Mouse (Mus musculus) lung, postnatal 0 days (tissue): ENCODE measurements around the gene Blvrb. TPM values are rescaled to one million over a fixed set of nuclear protein-coding genes. Genes with fewer than 3 reads are reported as not detected.

ENCODE experiments used
- ATAC-seq: fragments of 200-750 bp; cut with Nextera tagmentation; 2 replicates; pipeline ENCODE4 v1.8.0; 2017; ENCODE audit warnings: moderate library complexity
- DNase-seq: peaks from one replicate; pipeline ENCODE4 v3.0.0-alpha.2; 2016; ENCODE audit warnings: low spot score
- H3K27ac ChIP-seq: fragments of 300-500 bp; sonication (generic); 2 replicates; pipeline ENCODE4 v1.5.1; 2014; ENCODE audit warnings: antibody characterized with exemption, mild to moderate bottlenecking, low read length, mixed read lengths
- H3K27me3 ChIP-seq: fragments of 300-500 bp; sonication (generic); replicated peaks from 2 replicates; pipeline ENCODE4 v1.6.1; 2014; ENCODE audit warnings: low read length, mixed read lengths; ENCODE audit not compliant: insufficient read depth
- H3K36me3 ChIP-seq: fragments of 300-500 bp; sonication (generic); 2 replicates; pipeline ENCODE4 v1.6.1; 2014; ENCODE audit warnings: low read length, mixed read lengths; ENCODE audit not compliant: insufficient read depth
- H3K4me1 ChIP-seq: fragments of 300-500 bp; sonication (generic); 2 replicates; pipeline ENCODE4 v1.6.1; 2014; ENCODE audit warnings: antibody characterized with exemption, low read depth, low read length, mixed read lengths; ENCODE audit not compliant: insufficient read depth
- H3K4me2 ChIP-seq: fragments of 300-500 bp; sonication (generic); replicated peaks from 2 replicates; pipeline ENCODE4 v1.6.1; 2014; ENCODE audit warnings: low read depth, mild to moderate bottlenecking, low read length, moderate library complexity, mixed read lengths
- H3K4me3 ChIP-seq: fragments of 300-500 bp; sonication (generic); 2 replicates; pipeline ENCODE4 v1.5.1; 2014; ENCODE audit warnings: low read depth, low read length
- H3K9ac ChIP-seq: fragments of 300-500 bp; sonication (generic); replicated peaks from 2 replicates; pipeline ENCODE4 v1.6.1; 2014; ENCODE audit warnings: low read depth, mild to moderate bottlenecking
- H3K9me3 ChIP-seq: fragments of 300-500 bp; sonication (generic); 2 replicates; pipeline ENCODE4 v1.6.1; 2016; ENCODE audit warnings: low read length, mixed read lengths
- CTCF ChIP-seq: IDR thresholded peaks from 2 replicates; pipeline ENCODE4 v1.5.1; 2016; ENCODE audit warnings: antibody characterized with exemption, mild to moderate bottlenecking
- EP300 ChIP-seq: IDR thresholded peaks from 2 replicates; pipeline ENCODE4 v1.6.1; 2016; ENCODE audit warnings: antibody characterized with exemption, mild to moderate bottlenecking, control low read depth
- WGBS: fragments of 180-500 bp; shearing (Covaris S2); extraction: QIAGEN DNeasy Blood & Tissue Kit; methylation state at CpG from one replicate; pipeline ENCODE4 v1.1.7; 2014; 5-methylcytosine and 5-hydroxymethylcytosine counted together
- polyA plus RNA-seq: library from polyadenylated mRNA; unstranded; fragments of >200 nt; fragmentation: Nextera tagmentation; extraction: Ambion mirVana; gene quantifications from 2 replicates; pipeline ENCODE4 v1.2.1, GENCODE M21; 2015

Blvrb gene
- 61.7 and 63.4 TPM in 2 replicates for polyA plus RNA-seq

DNA sequence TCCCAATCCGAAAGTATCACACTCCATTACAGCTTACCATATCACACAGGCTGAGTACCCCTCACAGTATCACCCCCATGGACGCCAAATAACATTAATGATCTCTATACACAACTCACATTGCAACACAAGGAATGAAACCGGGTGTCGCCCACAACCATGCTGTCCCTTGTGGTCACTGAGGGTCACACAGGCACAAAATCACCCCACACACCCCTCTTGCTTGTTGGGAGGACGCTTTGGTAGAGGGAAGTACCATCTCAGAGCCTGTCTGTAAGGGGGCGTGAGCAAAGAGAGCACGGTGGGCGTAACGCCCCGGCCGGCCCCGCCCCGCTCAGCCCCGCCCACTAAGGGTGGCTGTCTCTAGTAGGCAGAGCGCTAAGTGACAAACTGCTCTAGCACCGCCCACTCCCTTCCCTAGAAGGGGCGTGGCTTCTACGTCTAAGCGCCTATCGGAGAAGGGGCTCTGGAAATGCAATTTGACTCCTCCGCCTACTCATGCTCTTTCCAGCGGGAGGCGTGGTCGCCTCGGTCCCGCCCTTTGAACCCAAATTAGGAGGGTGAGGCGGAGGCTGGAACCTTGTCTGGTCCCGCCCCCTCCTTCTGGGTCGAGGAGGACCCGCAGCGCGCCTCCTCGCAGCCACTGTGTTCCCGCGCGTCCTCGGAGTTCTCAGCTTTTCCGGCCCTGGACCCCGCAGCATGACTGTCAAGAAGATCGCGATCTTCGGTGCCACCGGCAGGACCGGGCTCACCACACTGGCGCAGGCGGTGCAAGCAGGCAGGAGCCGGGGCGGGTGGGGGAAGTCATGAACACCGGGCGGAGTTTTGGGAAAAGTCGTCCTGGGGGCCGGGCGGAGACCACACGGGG is at the start of gene Blvrb, which contains the start of gene Sptbn4:
Gene Blvrb (plus strand): TSS at position 560 of the 868 bp plus-strand sequence.
Gene Sptbn4 (minus strand): TSS at position 268 of the 868 bp plus-strand sequence.
- peaks cover 2% of the 10 kb centered on the region; the same call in 1 of the 2 replicates for H3K4me1 ChIP-seq
- DNase-seq, result peak; percentile 100
- peak within 1 kb of the TSS; percentile 54 for H3K9ac ChIP-seq
- ATAC-seq, result peak; percentile 95
- H3K36me3 ChIP-seq, result no peaks in the 10 kb centered on the region
- peak within 1 kb of the TSS; percentile 95 for H3K4me2 ChIP-seq
- no peaks in the 10 kb centered on the region for H3K9me3 ChIP-seq
- peak within 1 kb of the TSS; percentile 60 for H3K4me3 ChIP-seq
- 2% methylated on average over 51 of the region's 54 CpGs for WGBS
- 0 out of 2 replicates have a peak, but pooled peaks cover 7% of the 10 kb centered on the region for H3K27me3 ChIP-seq
- H3K27ac ChIP-seq, result no peak within 1 kb of the TSS
- TF ChIP-seq CTCF (peak; percentile 56), EP300 (no peak)

- H3K4me2 ChIP-seq, result no peak overlapping the region
- peaks cover 3% of the 10 kb centered on the region; the same call in 1 of the 2 replicates for H3K9me3 ChIP-seq
- H3K36me3 ChIP-seq, result no peaks in the 10 kb centered on the region
- H3K27me3 ChIP-seq, result peaks cover 47% of the 10 kb centered on the region
- no peaks in the 10 kb centered on the region for H3K4me1 ChIP-seq
- DNase-seq, result no peak
- H3K9ac ChIP-seq, result no peak overlapping the region
- H3K27ac ChIP-seq, result no peak overlapping the region
- no peak for TF ChIP-seq EP300
- no peak for TF ChIP-seq CTCF
- H3K4me3 ChIP-seq, result no peak overlapping the region
- 72% methylated on average over 7 of the region's 7 CpGs for WGBS
- ATAC-seq, result no peak
Observed at GRCm38 (mm10) chr7:27400545-27400944, 47.2 kb upstream of the Blvrb start.

DNA sequence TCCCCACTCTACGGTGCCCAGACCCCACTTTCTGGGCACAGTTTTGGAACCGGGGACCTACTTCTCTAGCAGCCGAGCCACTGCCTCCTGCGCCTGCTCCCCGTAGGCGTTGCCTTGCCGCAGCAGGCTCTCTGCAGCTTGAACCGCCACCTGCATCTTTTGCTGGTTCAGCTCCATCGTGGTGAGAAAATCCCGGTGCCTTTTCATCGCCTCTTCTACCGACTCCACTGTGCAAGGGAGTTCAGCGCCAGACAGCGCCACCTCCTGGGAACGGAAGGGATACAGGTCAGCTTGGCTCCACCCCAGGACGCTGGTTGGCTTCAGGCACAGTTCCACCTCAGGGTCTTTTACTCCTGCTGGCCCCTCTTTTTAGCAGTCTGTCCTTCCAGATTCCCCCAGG is 45.1 kb upstream of the Blvrb start:
- WGBS, result 8% methylated on average over 16 of the region's 16 CpGs
- Histone ChIP-seq H3K4me3 (no peak overlapping the region), H3K9me3 (peaks cover 6% of the 10 kb centered on the region; the same call in 1 of the 2 replicates), H3K9ac (no peak overlapping the region), H3K4me1 (no peaks in the 10 kb centered on the region), H3K4me2 (no peak overlapping the region), H3K27me3 (peaks cover 41% of the 10 kb centered on the region), H3K27ac (no peak overlapping the region), H3K36me3 (no peaks in the 10 kb centered on the region)
- TF ChIP-seq EP300, result no peak
- TF ChIP-seq CTCF, result peak; percentile 81
- peak; percentile 40 for ATAC-seq
- DNase-seq, result peak; percentile 47

- 4% methylated on average over 72 of the region's 81 CpGs for WGBS
- no peak overlapping the region for H3K9ac ChIP-seq
- peaks cover 6% of the 10 kb centered on the region; the same call in 1 of the 2 replicates for H3K9me3 ChIP-seq
- H3K4me1 ChIP-seq, result peaks cover 9% of the 10 kb centered on the region; the same call in 1 of the 2 replicates
- no peaks in the 10 kb centered on the region for H3K36me3 ChIP-seq
- DNase-seq (no peak), ATAC-seq (no peak)
- H3K4me3 ChIP-seq, result no peak overlapping the region
- H3K27ac ChIP-seq, result no peak overlapping the region
- TF ChIP-seq CTCF (no peak), EP300 (no peak)
- peaks cover 54% of the 10 kb centered on the region for H3K27me3 ChIP-seq
- H3K4me2 ChIP-seq, result no peak overlapping the region
Observed at GRCm38 (mm10) chr7:27404203-27404942, 43.4 kb upstream of the Blvrb start.

GRCm38 (mm10) chr7:27406481-27406880 is 41.3 kb upstream of the Blvrb start:
- H3K4me2 ChIP-seq, result no peak overlapping the region
- DNase-seq, result no peak
- peaks cover 9% of the 10 kb centered on the region; the same call in 1 of the 2 replicates for H3K4me1 ChIP-seq
- no peak overlapping the region for H3K27ac ChIP-seq
- no peak for ATAC-seq
- H3K9me3 ChIP-seq, result peaks cover 6% of the 10 kb centered on the region; the same call in 1 of the 2 replicates
- no peak overlapping the region for H3K4me3 ChIP-seq
- H3K36me3 ChIP-seq, result no peaks in the 10 kb centered on the region
- peaks cover 56% of the 10 kb centered on the region for H3K27me3 ChIP-seq
- 81% methylated on average over 7 of the region's 7 CpGs for WGBS
- H3K9ac ChIP-seq, result no peak overlapping the region
- no peak for TF ChIP-seq EP300
- peak; percentile 39; the same call in 1 of the 2 replicates for TF ChIP-seq CTCF

DNA sequence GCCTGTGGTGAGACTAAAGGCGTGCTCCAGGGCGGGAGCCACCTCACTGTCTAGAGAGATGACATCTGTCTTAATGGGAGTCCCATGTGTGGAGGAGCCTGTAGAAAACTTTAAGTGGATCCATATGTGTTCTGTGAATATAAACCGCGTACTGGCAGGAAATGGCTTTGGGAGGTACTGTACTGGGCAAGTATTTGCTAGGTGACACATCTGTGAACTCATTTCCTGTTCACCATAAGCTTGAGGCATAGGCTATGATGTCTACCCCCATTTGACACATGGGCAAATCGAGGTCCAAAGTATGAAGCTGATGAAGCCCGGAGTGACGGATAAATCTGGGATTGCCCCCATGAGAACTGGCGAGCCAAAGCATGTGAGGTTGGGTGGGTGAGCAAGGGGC is 40.0 kb upstream of the Blvrb start:
- 42% methylated on average over 8 of the region's 8 CpGs for WGBS
- Histone ChIP-seq H3K4me2 (no peak overlapping the region), H3K4me3 (no peak overlapping the region), H3K9ac (no peak overlapping the region), H3K36me3 (no peaks in the 10 kb centered on the region), H3K4me1 (peaks cover 9% of the 10 kb centered on the region; the same call in 1 of the 2 replicates), H3K9me3 (peaks cover 6% of the 10 kb centered on the region; the same call in 1 of the 2 replicates), H3K27ac (no peak overlapping the region), H3K27me3 (peaks cover 52% of the 10 kb centered on the region)
- DNase-seq (no peak), ATAC-seq (no peak)
- TF ChIP-seq CTCF, result no peak
- TF ChIP-seq EP300, result no peak
